Mouse (Mus musculus) limb, embryonic 15.5 days (tissue): ENCODE results near the gene Map7d1. TPM values are rescaled to one million over a fixed set of nuclear protein-coding genes. Genes with fewer than 3 reads are reported as not detected.
A peak's percentile ranks its signal among the peaks of the same experiment; 100 is the strongest.
"Not testable (repeated sequence)": the region's sequence is repeated elsewhere in the genome, so short reads cannot be mapped to it uniquely, and the experiment has no call there.

Source experiments
- ATAC-seq: fragments of 200-750 bp; cut with Nextera tagmentation; 2 replicates; pipeline ENCODE4 v1.8.0; 2017; ENCODE audit warnings: low read depth, moderate TSS enrichment; ENCODE audit not compliant: insufficient number of reproducible peaks, low FRiP score, low TSS enrichment
- H3K27ac ChIP-seq: fragments of 300-500 bp; sonication (generic); 2 replicates; pipeline ENCODE4 v1.5.1; 2015; ENCODE audit warnings: moderate library complexity, mild to moderate bottlenecking, inconsistent platforms
- H3K27me3 ChIP-seq: fragments of 300-500 bp; sonication (generic); 2 replicates; pipeline ENCODE4 v1.6.1; 2015; ENCODE audit warnings: inconsistent platforms
- H3K36me3 ChIP-seq: fragments of 300-500 bp; sonication (generic); 2 replicates; pipeline ENCODE4 v1.6.1; 2015; ENCODE audit warnings: inconsistent platforms
- H3K4me1 ChIP-seq: fragments of 300-500 bp; sonication (generic); 2 replicates; pipeline ENCODE4 v1.6.1; 2015; ENCODE audit warnings: inconsistent platforms
- H3K4me2 ChIP-seq: fragments of 300-500 bp; sonication (generic); 2 replicates; pipeline ENCODE4 v1.6.1; 2015; ENCODE audit warnings: mild to moderate bottlenecking, inconsistent platforms
- H3K4me3 ChIP-seq: fragments of 300-500 bp; sonication (generic); 2 replicates; pipeline ENCODE4 v1.5.1; 2015; ENCODE audit warnings: mild to moderate bottlenecking, inconsistent platforms
- H3K9ac ChIP-seq: fragments of 300-500 bp; sonication (generic); 2 replicates; pipeline ENCODE4 v1.6.1; 2015; ENCODE audit warnings: inconsistent platforms
- H3K9me3 ChIP-seq: fragments of 300-500 bp; sonication (generic); 2 replicates; pipeline ENCODE4 v1.6.1; 2016; ENCODE audit warnings: inconsistent platforms
- WGBS: fragments of 180-500 bp; shearing (Covaris S2); methylation state at CpG from one replicate; pipeline ENCODE4 v1.1.7; 2015; 5-methylcytosine and 5-hydroxymethylcytosine counted together
- polyA plus RNA-seq: library from polyadenylated mRNA; unstranded; fragments of >200 nt; fragmentation: Nextera tagmentation; extraction: Ambion mirVana; gene quantifications from 2 replicates; pipeline ENCODE4 v1.2.1, GENCODE M21; 2015

Map7d1 gene
- polyA plus RNA-seq, 1 experiment from 2014 or later: 50.3 TPM

- H3K4me3 ChIP-seq: 0 out of 2 replicates have a peak overlapping the region, but pooled peaks have one; percentile 2
- no peaks in the 10 kb centered on the region for H3K9me3 ChIP-seq
- no peak overlapping the region for H3K9ac ChIP-seq
- no peak for ATAC-seq
- no peak overlapping the region for H3K27ac ChIP-seq
- peaks cover 96% of the 10 kb centered on the region for H3K36me3 ChIP-seq
- H3K27me3 ChIP-seq: no peaks in the 10 kb centered on the region
- 55% methylated on average over 62 of the region's 63 CpGs for WGBS
- no peak overlapping the region for H3K4me2 ChIP-seq
- peaks cover 25% of the 10 kb centered on the region for H3K4me1 ChIP-seq
Measured at GRCm38 (mm10) chr4:126236467-126237280, 19.5 kb downstream of the Map7d1 start.

GRCm38 (mm10) chr4:126235191-126235590 is 21.0 kb downstream of the Map7d1 start:
- Histone ChIP-seq H3K36me3 (peaks cover 98% of the 10 kb centered on the region), H3K9me3 (no peaks in the 10 kb centered on the region)
- 91% methylated on average over 10 of the region's 10 CpGs for WGBS

DNA sequence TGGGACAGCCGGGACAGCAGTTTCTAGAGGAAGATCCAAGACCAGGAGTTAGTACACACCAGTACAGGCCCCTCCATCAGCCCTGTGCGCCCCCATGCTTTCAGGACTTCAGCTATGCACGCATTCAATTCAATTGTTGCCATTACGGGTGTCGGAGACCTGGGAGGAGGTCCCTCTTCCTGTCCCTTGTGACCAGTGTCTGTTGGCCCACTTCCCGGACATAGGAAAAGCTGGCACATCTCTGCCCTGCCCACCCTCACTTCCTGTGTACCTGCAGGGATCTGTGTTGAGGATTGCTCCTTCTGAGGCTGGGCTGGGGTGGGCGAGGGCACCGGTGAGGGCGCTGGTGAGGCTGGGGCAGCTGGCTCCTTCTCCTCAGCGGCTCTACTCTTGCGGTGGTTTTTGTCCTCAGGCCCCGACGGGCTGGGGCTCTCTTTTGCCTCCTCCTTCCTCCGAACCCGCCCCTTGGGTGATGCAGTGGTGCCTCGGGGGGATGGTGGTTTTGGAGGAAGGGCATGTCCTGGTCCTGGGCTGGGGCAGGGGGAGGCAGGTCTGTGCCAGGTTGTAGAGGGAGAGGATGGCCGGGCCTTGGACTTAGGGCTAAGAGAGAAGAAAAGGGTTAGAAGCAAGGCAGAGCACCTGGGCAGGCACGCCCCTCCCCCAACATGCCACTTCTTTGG is 21.5 kb downstream of the Map7d1 start:
- ATAC-seq: no peak
- Histone ChIP-seq H3K27me3 (no peaks in the 10 kb centered on the region), H3K36me3 (peaks cover 95% of the 10 kb centered on the region), H3K4me1 (peaks cover 25% of the 10 kb centered on the region), H3K9ac (no peak overlapping the region), H3K4me3 (no peak overlapping the region), H3K9me3 (no peaks in the 10 kb centered on the region), H3K4me2 (no peak overlapping the region), H3K27ac (no peak overlapping the region)
- 86% methylated on average over 18 of the region's 18 CpGs for WGBS

More at GRCm38 (mm10) chr4:126235191-126235590, 21.0 kb downstream of the Map7d1 start:
- Histone ChIP-seq H3K4me1 (peaks cover 25% of the 10 kb centered on the region), H3K27ac (no peak overlapping the region), H3K9ac (no peak overlapping the region), H3K4me2 (no peak overlapping the region), H3K4me3 (no peak overlapping the region), H3K27me3 (no peaks in the 10 kb centered on the region)
- ATAC-seq: no peak

DNA sequence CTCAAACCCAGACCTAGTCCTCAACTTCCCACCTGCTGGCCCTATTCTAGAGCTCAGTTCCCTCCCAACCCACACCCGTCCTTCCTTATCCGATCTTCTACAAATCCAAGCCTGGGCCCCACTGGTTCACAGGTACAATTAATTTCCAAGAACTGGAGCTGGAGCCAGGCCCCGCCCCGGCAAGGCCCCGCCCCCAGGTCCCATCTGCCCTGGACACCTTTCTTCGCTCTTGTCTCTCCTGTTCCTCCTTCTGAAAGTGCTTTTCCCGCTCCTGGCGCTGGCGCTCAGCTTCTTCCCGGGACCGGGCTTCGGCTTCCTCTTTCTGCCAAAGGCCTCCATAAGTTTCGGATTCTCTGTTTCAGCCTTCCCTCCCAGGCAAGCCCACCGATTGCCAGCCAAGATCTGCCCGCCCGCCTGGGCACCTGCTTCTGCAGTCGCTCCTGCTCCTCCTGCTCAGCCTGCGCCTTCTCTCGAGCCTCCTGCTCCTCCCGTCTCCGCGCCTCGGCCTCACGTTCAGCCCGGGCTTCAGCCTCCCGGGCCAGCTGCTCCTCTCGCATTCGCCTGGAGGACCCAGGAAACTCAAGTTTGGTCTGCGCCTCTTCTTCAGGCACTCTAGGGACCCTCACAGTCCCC is 22.4 kb downstream of the Map7d1 start:
- WGBS: 84% methylated on average over 29 of the region's 29 CpGs
- Histone ChIP-seq H3K4me2 (no peak overlapping the region), H3K4me3 (no peak overlapping the region), H3K27ac (no peak overlapping the region), H3K9ac (no peak overlapping the region), H3K27me3 (no peaks in the 10 kb centered on the region), H3K4me1 (peaks cover 24% of the 10 kb centered on the region), H3K9me3 (no peaks in the 10 kb centered on the region), H3K36me3 (peaks cover 89% of the 10 kb centered on the region)
- no peak for ATAC-seq

DNA sequence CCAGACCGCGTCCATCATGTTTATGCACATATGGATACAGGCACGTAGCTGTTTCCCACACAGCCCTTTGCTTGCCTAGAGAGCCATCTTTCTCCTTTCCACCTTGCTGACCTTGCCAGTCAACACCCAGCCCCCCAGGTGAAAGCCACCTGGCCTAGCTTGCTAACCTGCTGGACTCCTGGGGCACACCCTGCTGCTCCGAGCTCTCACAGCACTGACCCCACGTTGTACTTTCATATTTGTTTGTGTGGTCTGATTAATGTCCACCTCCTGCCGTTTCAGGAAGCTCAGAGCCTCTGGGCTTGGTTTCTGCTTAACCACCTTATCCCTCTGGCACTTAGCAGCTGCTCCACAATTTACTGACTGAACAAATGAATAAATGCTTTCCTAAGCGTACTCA is 26.2 kb downstream of the Map7d1 start:
- Histone ChIP-seq H3K4me1 (peaks cover 10% of the 10 kb centered on the region), H3K27ac (no peak overlapping the region), H3K4me2 (no peak overlapping the region), H3K9ac (no peak overlapping the region), H3K9me3 (no peaks in the 10 kb centered on the region), H3K36me3 (peaks cover 50% of the 10 kb centered on the region), H3K4me3 (no peak overlapping the region), H3K27me3 (no peaks in the 10 kb centered on the region)
- no peak for ATAC-seq
- 62% methylated on average over 7 of the region's 7 CpGs for WGBS

DNA sequence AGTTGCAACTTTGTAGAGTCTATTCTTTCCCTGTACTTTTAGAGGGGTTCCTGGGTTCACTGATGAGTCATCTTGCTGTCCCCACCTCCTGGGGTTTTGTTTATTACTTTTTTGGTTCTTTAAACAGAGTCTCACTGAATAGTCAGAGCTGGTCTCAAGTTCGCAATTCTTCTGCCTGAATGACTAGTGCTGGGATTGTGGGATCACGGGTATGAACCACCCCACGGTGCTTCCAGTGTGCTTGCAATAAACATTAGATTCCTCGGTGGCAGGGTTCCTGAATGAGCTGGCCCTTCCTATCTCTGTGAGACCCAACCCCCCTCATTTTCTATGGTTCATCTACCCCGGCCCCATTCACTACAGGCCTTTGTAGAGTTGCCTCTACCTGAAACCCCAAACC is 28.0 kb downstream of the Map7d1 start:
- H3K27me3 ChIP-seq: no peaks in the 10 kb centered on the region
- peaks cover 33% of the 10 kb centered on the region for H3K36me3 ChIP-seq
- no peak for ATAC-seq
- 30% methylated on average over 5 of the region's 5 CpGs for WGBS
- no peak overlapping the region for H3K4me3 ChIP-seq
- peak overlapping the region; percentile 67; the same call in 1 of the 2 replicates for H3K27ac ChIP-seq
- no peak overlapping the region for H3K9ac ChIP-seq
- H3K4me1 ChIP-seq: peaks cover 8% of the 10 kb centered on the region
- no peak overlapping the region for H3K4me2 ChIP-seq
- no peaks in the 10 kb centered on the region for H3K9me3 ChIP-seq

- no peaks in the 10 kb centered on the region for H3K9me3 ChIP-seq
- 6% methylated on average over 18 of the region's 18 CpGs for WGBS
- peaks cover 24% of the 10 kb centered on the region for H3K36me3 ChIP-seq
- H3K4me3 ChIP-seq: peak overlapping the region; percentile 31
- ATAC-seq: peak; percentile 75
- H3K4me2 ChIP-seq: peak overlapping the region; percentile 62
- peak overlapping the region; percentile 67 for H3K27ac ChIP-seq
- no peaks in the 10 kb centered on the region for H3K27me3 ChIP-seq
- H3K9ac ChIP-seq: 0 out of 2 replicates have a peak overlapping the region, but pooled peaks have one; percentile 10
- H3K4me1 ChIP-seq: peaks cover 8% of the 10 kb centered on the region
Measured at GRCm38 (mm10) chr4:126227077-126227761, 28.9 kb downstream of the Map7d1 start.

GRCm38 (mm10) chr4:126226640-126227039 is 29.5 kb downstream of the Map7d1 start:
- H3K27ac ChIP-seq: no peak overlapping the region
- H3K27me3 ChIP-seq: no peaks in the 10 kb centered on the region
- no peak overlapping the region for H3K9ac ChIP-seq
- H3K36me3 ChIP-seq: peaks cover 18% of the 10 kb centered on the region
- no peak overlapping the region for H3K4me3 ChIP-seq
- no peak overlapping the region for H3K4me2 ChIP-seq
- 49% methylated on average over 12 of the region's 12 CpGs for WGBS
- H3K9me3 ChIP-seq: no peaks in the 10 kb centered on the region
- peaks cover 8% of the 10 kb centered on the region for H3K4me1 ChIP-seq
- no peak for ATAC-seq

- Histone ChIP-seq H3K36me3 (no peaks in the 10 kb centered on the region), H3K27ac (no peak overlapping the region), H3K4me1 (peaks cover 8% of the 10 kb centered on the region), H3K9me3 (no peaks in the 10 kb centered on the region), H3K27me3 (no peaks in the 10 kb centered on the region), H3K4me2 (no peak overlapping the region), H3K9ac (no peak overlapping the region), H3K4me3 (no peak overlapping the region)
- no peak for ATAC-seq
- 75% methylated on average over 11 of the region's 11 CpGs for WGBS
Measured at GRCm38 (mm10) chr4:126222631-126223030, 33.5 kb downstream of the Map7d1 start.

GRCm38 (mm10) chr4:126220045-126220444 is 36.1 kb downstream of the Map7d1 start:
- no peak overlapping the region for H3K4me3 ChIP-seq
- 89% methylated on average over 10 of the region's 10 CpGs for WGBS

GRCm38 (mm10) chr4:126219540-126219939 is 36.6 kb downstream of the Map7d1 start:
- not testable (repeated sequence) for H3K4me1 ChIP-seq, H3K9ac ChIP-seq, H3K4me2 ChIP-seq, H3K36me3 ChIP-seq, H3K27me3 ChIP-seq, ATAC-seq, H3K9me3 ChIP-seq, H3K27ac ChIP-seq, H3K4me3 ChIP-seq
- 73% methylated on average over 3 of the region's 3 CpGs for WGBS

More at GRCm38 (mm10) chr4:126220045-126220444, 36.1 kb downstream of the Map7d1 start:
- no peaks in the 10 kb centered on the region for H3K36me3 ChIP-seq
- no peaks in the 10 kb centered on the region for H3K4me1 ChIP-seq
- H3K27me3 ChIP-seq: no peaks in the 10 kb centered on the region
- ATAC-seq: no peak
- H3K9me3 ChIP-seq: no peaks in the 10 kb centered on the region
- H3K27ac ChIP-seq: no peak overlapping the region
- H3K9ac ChIP-seq: no peak overlapping the region
- H3K4me2 ChIP-seq: no peak overlapping the region
